Mouse (Mus musculus): ENCODE measurements around the gene Dpm2.

The Dpm2 gene

DNA sequence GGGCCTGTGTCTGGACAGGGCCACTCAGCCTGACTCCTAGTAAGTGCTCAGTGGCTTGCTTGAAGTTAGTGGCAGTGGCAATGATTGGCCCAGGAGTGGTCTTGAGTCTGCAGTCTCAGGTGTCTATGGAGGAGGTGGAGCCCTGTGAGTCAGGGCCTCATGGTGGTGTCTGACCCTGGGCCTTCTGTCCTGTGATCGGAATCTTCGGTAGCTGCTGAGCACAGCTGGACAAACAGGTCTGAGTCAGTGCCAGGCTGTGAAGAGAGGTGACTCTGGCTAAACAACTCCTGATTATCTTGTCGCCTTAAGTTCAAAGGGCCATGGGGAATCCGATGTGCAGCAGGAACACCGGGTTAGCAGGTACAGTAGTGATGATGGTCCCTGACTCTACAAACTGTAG lies 23.3 kb upstream of the Dpm2 start:
- DNase-seq (ENCODE audit: low spot score in 2 of 2) = no peak

DNA sequence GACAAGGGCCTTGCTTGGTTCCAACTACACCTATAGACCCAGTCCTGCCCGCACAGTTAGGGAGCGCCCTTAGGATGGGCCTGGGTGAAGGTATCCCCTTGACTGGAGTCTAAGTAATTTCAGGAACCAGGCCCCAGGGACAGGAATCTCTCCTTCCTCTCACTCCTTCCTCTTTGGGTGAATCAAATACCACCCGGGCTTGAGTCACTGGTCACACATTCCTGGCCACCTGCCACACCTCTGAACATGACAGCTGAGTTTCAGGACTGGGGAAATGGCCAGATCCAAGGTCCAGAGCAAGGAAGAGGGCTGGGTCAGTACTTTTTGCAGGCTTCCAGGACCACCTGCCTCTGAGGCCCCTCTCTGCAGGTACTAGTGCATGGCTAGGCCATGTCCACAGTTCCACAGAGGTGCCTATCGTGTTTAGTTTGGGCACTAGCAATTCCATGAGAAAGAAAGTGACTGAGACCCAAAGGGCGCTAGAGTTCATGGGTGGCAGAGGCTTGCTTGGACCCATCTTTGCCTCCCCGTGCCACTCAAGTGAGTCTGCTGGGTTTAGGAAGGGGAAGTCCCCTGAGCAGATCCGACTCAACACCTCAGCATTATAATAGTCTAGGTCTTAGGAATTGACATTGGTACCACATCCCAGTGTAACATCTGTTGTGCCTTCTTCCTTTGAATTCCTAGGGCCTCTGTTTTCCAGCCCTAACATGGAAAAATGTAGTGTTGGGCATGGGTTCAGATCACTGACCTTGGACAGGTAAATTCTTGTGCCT lies 22.5 kb upstream of the Dpm2 start:
- DNase-seq (ENCODE audit: low spot score in 2 of 2) = no peak

DNA sequence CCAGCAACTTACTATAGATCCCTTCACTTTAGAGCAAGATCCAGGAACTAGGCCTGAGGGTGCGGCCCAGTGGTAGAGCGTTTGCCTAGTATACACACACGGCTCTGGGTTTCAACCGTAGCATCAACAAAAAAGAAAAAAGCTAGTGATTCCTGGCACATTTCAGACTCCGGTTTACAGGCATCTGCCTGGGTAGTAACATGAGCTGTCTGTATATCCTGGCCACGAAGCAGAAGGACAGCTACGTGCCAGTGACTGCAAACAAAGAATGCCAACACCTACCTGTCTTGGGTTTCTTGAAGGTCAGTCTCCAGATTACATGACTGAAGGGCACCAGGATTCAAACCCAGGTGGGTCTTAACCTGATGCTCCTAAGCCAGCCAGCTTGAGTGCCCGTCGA lies 21.5 kb upstream of the Dpm2 start:
- no peak for DNase-seq (ENCODE audit: low spot score in 2 of 2)

DNA sequence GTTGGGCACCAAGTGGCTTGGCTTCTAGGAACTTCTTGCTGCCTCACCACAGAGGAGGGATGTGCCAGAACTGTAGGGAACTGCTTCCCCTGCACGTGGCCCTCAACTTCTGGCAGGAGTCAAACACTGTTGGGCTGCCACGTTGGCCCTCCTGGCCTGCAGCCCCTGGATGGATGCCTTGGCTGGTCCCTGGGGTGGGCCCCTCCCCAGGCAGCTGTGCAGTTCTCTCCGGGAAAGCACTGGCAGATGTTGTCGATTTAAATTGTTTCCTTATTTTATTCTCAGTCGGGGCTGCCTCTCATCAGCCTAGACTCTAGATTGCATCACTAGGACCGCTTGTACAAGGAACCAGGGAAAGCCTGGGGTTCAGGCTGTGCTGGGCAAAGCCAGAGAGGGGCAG lies 20.9 kb upstream of the Dpm2 start:
- DNase-seq (ENCODE audit: low spot score in 2 of 2) = no peak

DNA sequence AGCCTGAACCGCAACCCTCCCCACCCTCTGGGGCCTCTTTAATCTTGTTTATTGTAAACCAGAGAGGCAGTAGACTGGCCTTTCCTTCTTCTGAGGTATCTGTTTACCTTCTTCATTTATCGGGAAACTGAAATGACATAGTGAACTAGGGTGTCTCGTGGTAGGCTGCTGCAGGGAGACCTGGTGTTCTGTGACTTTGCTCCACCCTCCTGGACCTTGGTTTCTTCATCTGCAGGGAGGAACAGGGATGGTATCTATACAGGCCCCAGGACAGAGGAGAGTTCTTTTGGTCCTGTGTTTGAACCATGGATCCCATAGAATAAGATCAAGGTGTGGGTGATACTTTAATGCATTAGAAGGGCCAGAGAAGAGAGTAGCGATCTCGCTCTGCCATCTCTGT lies 19.4 kb upstream of the Dpm2 start:
- DNase-seq (ENCODE audit: low spot score in 2 of 2) = no peak

DNA sequence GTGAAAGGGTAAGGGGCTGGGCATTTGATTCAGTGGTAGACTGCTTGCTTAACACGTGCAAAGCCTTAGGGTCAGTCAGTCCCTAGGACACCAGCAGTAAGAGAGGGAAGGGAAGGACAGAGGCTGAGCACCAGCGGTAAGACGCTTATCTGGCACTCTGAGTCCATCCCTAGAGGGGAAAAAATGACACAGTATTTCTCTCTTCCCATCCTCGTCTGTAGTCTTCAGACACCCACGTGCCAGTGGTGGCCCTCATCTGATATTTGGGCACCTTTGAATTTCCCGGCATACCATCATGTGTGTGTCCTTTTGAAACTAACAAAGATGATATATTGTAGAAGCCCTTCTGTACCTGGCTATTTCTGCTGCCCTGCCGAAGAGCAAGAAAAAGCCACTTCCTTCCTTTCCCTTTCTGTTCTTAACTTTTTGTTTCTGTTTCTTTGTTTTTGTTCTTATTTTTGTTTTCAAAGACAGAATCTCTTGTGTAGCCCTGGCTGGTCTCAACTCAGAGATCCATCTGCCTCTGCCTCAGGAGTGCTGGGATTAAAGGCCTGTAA lies 17.0 kb upstream of the Dpm2 start:
- DNase-seq (ENCODE audit: low spot score in 2 of 2) = no peak

DNA sequence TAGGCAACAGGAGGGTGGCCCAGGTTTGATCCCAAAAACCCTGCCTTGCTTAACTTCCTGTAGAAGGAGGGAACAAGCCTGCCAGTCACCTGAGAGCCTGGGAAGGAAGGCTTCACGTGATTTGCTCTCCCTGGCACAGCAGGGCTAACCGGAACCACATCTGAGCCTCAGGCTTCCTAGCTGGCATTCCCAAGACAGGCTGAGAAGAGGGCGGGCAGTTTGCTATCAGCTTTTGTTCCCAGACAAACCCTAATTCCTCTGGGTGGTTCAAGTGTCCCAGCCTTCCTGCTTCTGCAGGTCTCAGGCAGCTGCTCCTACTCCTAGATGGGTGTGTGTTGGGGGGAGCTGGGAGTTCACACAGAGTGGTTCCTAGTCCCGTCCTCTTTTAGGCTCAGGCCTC lies 15.2 kb upstream of the Dpm2 start:
- DNase-seq (ENCODE audit: low spot score in 2 of 2) = no peak

DNA sequence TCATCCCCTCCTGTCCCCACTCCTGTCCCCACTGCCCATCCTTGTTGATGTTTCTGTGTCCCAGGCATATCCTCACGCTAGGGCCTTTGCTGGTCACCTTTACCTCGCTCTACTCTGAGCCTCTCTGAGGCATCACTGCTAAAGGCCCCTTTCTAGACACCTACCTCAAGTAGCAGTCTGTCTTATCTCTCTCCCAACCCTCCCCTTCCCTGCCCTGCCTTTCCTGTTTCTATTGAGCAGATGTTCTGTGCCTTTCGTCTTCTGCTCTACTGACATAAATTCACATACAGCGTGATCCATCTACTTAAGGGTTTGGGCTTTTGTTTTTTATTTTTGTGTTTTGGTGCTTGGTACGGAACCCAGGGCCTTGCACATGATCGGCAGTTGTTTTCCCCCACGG lies 14.6 kb upstream of the Dpm2 start:
- no peak for DNase-seq (ENCODE audit: low spot score in 2 of 2)

DNA sequence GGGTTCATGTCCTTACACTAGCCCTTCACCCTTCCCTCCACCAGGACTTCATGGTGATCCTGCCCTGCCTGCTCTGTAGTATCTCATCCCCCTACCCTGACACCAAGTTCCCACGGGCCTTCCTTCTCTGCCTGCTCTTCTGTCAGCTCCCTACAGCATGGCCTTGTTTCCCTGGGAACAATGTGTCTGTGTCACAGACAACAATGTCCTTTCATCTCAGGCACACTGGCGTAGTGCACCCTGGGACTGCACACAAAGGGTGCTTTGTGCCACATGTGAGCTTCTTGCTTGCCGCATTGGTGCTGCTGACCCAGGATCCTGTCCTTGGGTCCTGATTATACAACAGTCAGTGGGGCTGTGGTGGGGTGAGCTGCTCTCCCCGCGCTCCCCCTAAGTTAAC lies 11.1 kb upstream of the Dpm2 start:
- DNase-seq (ENCODE audit: low spot score in 2 of 2) = peak; percentile 65 to 74

DNA sequence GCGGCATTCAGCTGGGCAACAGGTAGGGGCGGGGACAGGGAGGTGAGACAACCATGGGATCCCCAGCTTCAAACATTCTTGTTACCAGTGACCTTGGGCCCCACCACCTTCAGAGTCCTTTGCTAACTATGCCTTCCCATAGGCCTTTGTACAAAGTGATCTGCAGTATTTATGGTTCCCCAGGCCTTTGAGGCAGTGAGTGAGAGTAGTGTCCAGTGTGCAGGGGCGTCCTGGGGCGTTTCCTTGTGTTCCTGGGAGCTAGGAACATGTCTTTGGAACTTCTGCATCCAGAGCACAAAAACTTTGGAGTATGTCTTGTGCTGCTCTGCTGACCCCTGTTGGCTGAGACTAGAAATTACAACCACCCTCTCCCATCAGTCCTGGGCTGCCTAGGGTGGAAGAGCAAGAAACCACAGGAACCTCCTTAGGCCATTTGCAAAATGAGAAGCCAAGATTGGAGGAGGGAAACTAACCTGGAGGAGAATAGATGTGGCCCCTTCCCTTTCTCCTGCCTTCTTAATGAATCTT lies 4.1 kb upstream of the Dpm2 start:
- DNase-seq (ENCODE audit: low spot score in 2 of 2) = peak in 1 of 2 experiments; percentile 72

DNA sequence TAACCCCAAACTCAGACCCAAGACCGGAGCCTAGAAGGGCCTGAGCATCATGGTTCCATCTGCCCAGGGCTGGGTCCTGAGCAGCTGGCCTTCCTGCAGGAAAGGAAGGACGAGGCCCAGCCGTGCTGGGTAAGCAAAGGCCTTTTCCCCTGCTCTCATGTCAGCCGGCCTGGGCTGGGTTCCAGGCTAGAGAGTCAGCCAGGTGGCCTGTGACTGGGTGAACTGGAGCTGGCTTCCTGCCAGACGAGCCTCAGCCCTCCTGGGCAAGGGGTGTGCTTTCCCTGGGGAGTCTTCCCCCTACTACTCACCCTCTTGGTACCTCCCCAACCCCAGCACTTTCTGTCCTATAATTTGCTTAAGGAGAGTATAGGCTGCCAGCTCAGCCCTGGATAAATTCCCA lies 2.5 kb upstream of the Dpm2 start:
- no peak for DNase-seq (ENCODE audit: low spot score in 2 of 2)

DNA sequence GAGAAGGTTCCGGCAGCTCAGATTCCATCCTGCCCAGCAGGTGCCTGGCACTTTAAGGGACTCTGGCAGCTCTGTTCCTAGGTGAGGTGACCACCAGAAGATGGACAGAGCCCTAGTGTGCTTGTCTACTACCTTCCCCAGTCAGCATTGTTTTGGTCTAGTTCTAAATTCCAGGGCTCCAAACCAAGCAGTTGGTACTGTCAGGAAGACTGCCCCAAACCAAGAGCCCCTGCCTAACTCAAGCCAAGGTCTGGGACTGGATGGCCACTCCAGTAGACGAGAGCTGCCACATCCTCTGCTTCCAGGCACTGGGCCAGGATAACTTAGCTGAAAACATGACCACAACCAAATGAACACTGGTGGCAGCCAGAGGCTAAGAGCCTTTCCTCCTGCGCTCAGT lies 1.7 kb upstream of the Dpm2 start:
- DNase-seq (ENCODE audit: low spot score in 2 of 2) = no peak

DNA sequence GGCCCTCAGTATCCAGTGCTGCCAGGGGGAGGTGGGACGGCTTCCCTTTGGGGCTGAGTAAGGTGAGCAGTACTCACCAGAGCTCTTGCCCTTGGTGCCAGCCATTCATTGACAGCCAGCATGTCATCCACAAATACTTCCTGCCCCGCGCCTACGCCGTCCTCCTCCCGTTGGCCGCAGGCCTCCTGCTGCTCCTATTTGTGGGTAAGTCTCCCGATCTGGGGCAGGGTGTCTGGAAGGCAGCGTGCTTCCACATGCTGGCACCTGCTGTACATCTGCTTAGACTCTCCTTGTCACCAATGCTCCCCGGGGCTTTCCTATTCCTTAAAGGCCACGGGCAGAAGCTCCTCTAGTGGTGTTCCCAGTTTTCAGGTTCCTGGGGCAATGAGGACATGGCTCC lies 1.5 kb downstream of the Dpm2 start:
- no peak for DNase-seq (ENCODE audit: low spot score in 2 of 2)

DNA sequence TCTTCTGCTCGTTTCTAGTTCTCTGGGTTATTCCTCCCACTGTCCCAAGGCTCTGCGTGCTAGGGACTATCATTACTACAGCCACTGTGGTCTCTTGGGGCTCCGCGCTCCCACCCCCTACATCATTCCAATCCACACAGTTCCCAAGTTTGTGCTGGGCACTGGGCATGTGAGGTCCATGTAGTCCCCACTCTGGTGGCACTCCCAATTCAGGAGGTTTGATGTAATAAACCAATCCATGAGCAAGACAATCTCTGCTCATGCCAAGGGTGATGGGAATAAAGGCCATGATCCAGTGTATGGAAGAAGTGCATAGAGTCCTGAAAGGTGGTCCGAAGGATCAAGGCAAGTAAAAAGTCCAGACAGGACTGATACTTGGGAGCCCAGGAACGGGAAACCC lies 3.8 kb downstream of the Dpm2 start, which contains the start of gene Pip5kl1:
TSS of gene Pip5kl1 (plus strand) at position 301 of the 400 bp plus-strand sequence.
- no peak for DNase-seq (ENCODE audit: low spot score in 2 of 2)

DNA sequence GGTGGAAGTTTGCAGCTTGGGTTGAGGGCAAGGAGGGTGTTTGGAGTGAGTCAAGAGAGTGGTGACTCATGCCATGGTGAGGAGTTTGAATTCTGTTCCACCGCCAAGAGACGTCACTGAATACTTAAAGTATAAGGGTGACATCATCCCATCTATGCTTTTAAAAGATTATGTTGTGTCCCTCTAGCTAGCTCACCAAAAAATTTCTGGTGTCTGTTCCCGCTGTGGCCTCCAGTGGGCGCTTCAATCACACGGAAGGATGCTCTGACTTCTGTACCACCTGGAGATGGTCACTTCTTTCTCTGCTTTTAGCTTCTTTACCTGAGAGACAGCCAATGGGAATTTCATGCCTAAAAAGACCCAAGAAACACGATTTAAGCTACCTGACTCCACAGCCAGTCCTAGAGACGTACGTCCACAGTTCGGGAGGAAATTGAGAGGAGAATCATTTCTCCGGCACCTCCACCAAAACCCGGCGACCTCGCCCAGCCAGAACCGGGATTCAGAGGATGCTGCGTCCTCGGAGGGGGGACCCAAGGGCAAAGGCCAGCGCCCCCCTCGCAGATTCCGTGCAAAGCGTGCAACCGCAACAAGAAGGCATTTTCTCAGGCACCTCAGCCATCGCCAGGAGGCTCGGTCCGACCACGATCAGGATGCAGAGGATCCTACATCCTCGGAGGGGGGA lies 4.4 kb downstream of the Dpm2 start:
- peak in 1 of 2 experiments; percentile 90 for DNase-seq (ENCODE audit: low spot score in 2 of 2)

DNA sequence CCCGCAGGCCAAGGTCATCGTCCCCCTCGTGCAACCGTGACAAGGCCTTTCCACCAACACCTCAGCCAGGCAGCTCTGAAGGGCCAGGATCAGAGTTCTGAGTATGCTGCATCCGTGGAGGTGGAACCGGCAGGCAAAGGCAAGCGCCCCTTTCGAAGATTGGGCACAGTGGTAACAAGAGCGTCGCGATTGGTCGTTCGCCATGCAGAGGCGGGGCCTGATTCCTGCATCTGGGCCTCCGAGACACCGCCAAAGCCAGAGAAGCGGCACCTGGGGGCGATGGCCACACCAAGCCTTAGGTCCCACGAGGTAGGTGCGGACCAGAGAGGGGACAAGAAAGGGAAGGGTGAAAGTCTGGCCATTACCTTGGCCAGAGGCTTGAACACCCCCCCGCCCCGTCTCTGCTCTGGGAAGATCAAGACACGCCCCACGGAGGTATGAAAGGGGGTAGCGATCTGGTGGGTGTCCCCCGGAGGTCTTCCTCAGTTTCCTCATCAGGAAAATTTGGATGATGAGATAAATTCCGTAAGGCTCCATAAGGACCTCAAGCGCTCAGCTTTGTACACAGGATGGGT lies 5.0 kb downstream of the Dpm2 start, which contains the start of gene 9430097D07Rik:
TSS of gene 9430097D07Rik (minus strand) at position 99 of the 575 bp plus-strand sequence.
- DNase-seq (ENCODE audit: low spot score in 2 of 2) = peak in 1 of 2 experiments; percentile 78

DNA sequence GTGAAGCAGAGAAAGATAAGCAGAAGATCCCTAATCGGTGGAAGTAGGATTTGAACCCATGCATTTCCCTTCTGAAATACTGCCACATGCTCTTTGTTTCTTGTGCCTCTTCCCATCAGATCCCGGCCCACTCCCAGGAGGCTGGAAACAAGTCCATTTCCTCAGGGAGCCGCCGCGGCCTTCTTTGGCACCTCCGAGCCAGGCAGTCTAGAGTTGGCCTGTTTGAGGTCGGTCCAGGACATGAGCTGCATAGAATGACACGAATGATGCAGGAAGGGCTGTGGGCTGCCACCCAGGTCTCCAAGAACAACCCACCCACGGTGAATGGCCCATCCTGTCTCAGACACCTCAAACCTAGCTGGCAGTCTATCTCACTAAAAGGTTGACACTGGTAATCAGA lies 5.9 kb downstream of the Dpm2 start:
- DNase-seq (ENCODE audit: low spot score in 2 of 2) = no peak

DNA sequence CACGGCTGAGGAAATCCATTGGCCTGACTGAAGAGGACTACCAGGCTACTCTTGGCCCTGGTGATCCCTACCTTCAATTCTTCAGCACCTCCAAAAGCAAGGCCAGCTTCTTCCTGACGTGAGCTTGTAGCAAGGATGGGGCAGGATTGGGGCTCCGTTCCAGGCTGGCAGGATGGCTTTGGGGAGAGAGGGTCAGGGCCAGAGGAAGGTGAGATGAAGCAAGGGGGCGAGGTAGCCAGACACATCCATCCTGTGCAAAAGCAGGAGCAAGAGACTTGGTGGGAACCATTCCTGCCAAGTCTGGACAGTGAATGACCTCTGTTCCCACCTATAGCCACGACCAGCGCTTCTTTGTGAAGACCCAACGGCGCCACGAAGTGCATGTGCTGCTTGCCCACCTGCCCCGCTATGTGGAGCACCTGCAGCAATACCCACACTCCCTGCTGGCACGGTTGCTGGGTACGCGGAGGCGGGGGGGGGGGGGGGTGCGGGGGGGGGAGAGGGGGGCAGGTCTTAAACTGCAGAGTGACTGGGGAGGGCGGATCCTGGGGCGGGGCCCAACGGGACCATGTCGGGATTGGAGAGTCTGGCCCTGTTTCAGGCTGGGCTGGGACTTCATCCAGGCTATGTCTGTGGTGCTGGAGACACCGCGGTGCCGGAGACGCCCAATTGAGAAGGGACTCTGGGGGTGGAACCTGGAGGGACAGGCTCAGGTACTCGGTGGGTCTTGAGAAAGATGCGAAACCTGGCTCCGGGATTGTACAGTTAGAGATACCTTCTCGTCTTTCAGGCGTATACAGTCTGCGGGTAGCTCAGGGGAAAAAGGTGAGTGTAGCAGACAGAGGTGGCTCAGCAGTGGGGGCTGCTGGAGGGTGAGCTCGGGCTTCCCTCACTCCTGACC lies 7.7 kb downstream of the Dpm2 start:
- DNase-seq (ENCODE audit: low spot score in 2 of 2) = no peak

DNA sequence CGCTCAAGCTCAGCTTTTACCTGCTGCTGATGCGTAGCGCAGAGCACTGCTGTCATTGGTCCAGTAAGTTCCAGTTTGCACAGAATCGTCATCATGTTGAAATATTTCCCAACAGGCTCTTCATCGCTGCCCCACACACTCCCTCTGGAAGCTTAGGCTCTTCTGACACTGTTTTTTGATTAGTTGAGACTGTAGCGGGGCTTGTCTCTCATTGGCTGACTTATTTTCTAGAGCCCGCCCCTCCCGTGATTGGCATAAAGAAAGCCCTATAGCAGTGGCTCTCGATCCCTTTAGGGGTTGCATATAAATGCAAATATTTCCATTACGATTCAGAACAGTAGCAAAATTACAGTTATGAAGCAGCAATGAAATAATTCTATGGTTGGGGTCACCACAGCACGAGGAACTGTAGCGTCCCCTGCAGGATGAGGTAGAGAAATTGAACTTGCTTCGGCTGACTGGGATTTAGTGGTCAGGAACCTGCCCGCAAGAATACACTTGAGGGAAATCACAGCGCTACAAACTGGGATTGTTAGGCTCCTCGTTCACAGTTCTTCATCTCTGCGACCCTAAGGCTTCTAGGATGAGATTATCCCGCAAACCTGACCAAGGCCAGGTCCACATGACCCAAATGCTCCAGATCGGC lies 10.9 kb downstream of the Dpm2 start:
- peak; percentile 67 to 90 for DNase-seq (ENCODE audit: low spot score in 2 of 2)

All from left cerebral cortex, adult 9 months (tissue).